ENCODE assay signal across 29 mouse cellular contexts in genomic region chr16:94010156-94010555, GRCm38 (mm10). TPM values are rescaled to one million over a fixed set of nuclear protein-coding genes. Genes with fewer than 3 reads are reported as not detected.
DNase-seq lines count a peak whose midpoint lies in the region; TF ChIP-seq lines count a peak whose summit lies in the region.
"Had no signal": no experiment of that assay in that cellular context is flagged by ENCODE, and none has a peak within 500 bp of the region (broad histone marks: within the 10 kb centered on the region; RNA-seq: fewer than 3 reads in every experiment).

No protein-coding gene starts in this region.

- TF ChIP-seq RAD21 in CH12.LX (IDR thresholded peaks at IDR 0.05; ENCODE audit: low read depth, low read length) = no peak

- H3K4me3 ChIP-seq in CH12.LX (replicated peaks in 1 of 3; ENCODE audit: low read depth in 2 of 3, low read length in 2 of 3, poor library complexity in 1 of 3) (no peak overlapping the region), E14TG2a.4 (replicated peaks; ENCODE audit: low read length) (peak overlapping the region; percentile 66)
- no peak overlapping the region for H3K4me3 ChIP-seq in limb, embryonic 10.5 days
- H3K4me3 ChIP-seq in left cerebral cortex, adult 2 months = no peak overlapping the region
- H3K4me3 ChIP-seq: embryonic facial prominence, embryonic 13.5 days; embryonic facial prominence, embryonic 15.5 days; erythroblast, embryonic 14.5 days; forebrain, embryonic 10.5 days; forebrain, embryonic 12.5 days had no signal

- H3K27ac ChIP-seq in CH12.LX (ENCODE audit: insufficient read depth, low read depth) = no peak overlapping the region
- H3K27ac ChIP-seq in limb, embryonic 10.5 days = no peak overlapping the region
- no peak overlapping the region for H3K27ac ChIP-seq in left cerebral cortex, adult 2 months
- H3K27ac ChIP-seq: embryonic facial prominence, embryonic 13.5 days; embryonic facial prominence, embryonic 15.5 days; forebrain, embryonic 10.5 days; forebrain, embryonic 12.5 days had no signal

- H3K36me3 ChIP-seq in CH12.LX (replicated peaks in 1 of 2; ENCODE audit: control insufficient read depth in 1 of 2, insufficient read depth in 1 of 2, low read length in 1 of 2) (no peaks in the 10 kb centered on the region), E14TG2a.4 (ENCODE audit: insufficient read depth, low read length) (peaks cover 3% of the 10 kb centered on the region; the same call in 1 of the 2 replicates)
- no peaks in the 10 kb centered on the region for H3K36me3 ChIP-seq in limb, embryonic 10.5 days
- H3K36me3 ChIP-seq: embryonic facial prominence, embryonic 13.5 days; embryonic facial prominence, embryonic 15.5 days; forebrain, embryonic 10.5 days; forebrain, embryonic 12.5 days; G1E had no signal

- in situ Hi-C loops in CH12.LX (cut with MboI; ENCODE audit: low pct_ligation_motif_present, low pct_unique_long_range_greater_than_20kb, low sequenced_read_pairs) = loop anchor here (5.0 to 25.0 kb wide), 3 partner anchors 68 to 323 kb away; partner anchors contain the start of gene Cbr3

- no peaks in the 10 kb centered on the region for H3K79me2 ChIP-seq in CH12.LX (replicated peaks; ENCODE audit: control insufficient read depth, extremely low read depth, insufficient read depth, poor library complexity, severe bottlenecking)

- dilution Hi-C loops in CH12.LX (cut with MboI; ENCODE audit: extremely low pct_ligation_motif_present, extremely low pct_unique_long_range_greater_than_20kb, low sequenced_read_pairs) = no loop called here

- TF ChIP-seq EP300 in CH12.LX (IDR thresholded peaks at IDR 0.05; ENCODE audit: low read length) = no peak

- no peaks in the 10 kb centered on the region for H3K27me3 ChIP-seq in CH12.LX (replicated peaks)
- no peaks in the 10 kb centered on the region for H3K27me3 ChIP-seq in E14TG2a.4 (ENCODE audit: insufficient read depth, low read length)
- peaks cover 3% of the 10 kb centered on the region; the same call in 1 of the 2 replicates for H3K27me3 ChIP-seq in limb, embryonic 10.5 days (ENCODE audit: low read depth, poor library complexity, severe bottlenecking)
- H3K27me3 ChIP-seq: embryonic facial prominence, embryonic 13.5 days; embryonic facial prominence, embryonic 15.5 days; forebrain, embryonic 12.5 days had no signal

- no peak overlapping the region for H3K9ac ChIP-seq in CH12.LX (ENCODE audit: insufficient read depth, low read depth)
- H3K9ac ChIP-seq: embryonic facial prominence, embryonic 13.5 days; embryonic facial prominence, embryonic 15.5 days; forebrain, embryonic 12.5 days had no signal

- DNase-seq in CH12.LX (ENCODE audit: extremely low read depth) (no peak), ES-CJ7 (ENCODE audit: low read depth, low spot score) (peak; percentile 46), R1 (ENCODE audit: low read depth, low spot score) (peak; percentile 79)
- no peak for DNase-seq in gastrocnemius, postnatal 4 days (ENCODE audit: low spot score in 2 of 2)
- no peak for DNase-seq in limb, embryonic 10.5 days (ENCODE audit: low spot score)
- DNase-seq in testis, postnatal 10 days (ENCODE audit: low spot score) = no peak
- DNase-seq in left cerebral cortex, adult 2 months (ENCODE audit: extremely low spot score in 1 of 2, low spot score in 2 of 2) = no peak
- DNase-seq: adrenal gland, adult 8-10 months; adrenal gland, postnatal 14 days; adrenal gland, postnatal 36 days; cerebellum, adult 11-12 months; cerebellum, adult 2 months; cerebellum, adult 9-10 months; cerebellum, postnatal 10 days; cerebellum, postnatal 25 days had no signal

- WGBS in limb, embryonic 10.5 days = 81% methylated on average over 5 of the region's 5 CpGs

- no peaks in the 10 kb centered on the region for H3K9me3 ChIP-seq in CH12.LX (replicated peaks; ENCODE audit: low read length)
- H3K9me3 ChIP-seq in E14TG2a.4 (ENCODE audit: low read length) = no peaks in the 10 kb centered on the region
- H3K9me3 ChIP-seq in limb, embryonic 10.5 days (replicated peaks) = no peaks in the 10 kb centered on the region
- H3K9me3 ChIP-seq: embryonic facial prominence, embryonic 13.5 days; embryonic facial prominence, embryonic 15.5 days; forebrain, embryonic 10.5 days; forebrain, embryonic 12.5 days; G1E had no signal

- no peak overlapping the region for H3K4me2 ChIP-seq in CH12.LX (ENCODE audit: insufficient read depth, low read depth, poor library complexity, severe bottlenecking)
- H3K4me2 ChIP-seq: embryonic facial prominence, embryonic 13.5 days; embryonic facial prominence, embryonic 15.5 days; forebrain, embryonic 12.5 days had no signal

- intact Hi-C loops in left cerebral cortex, adult 2 months (cut with DNase I) = no loop called here

- no peak for TF ChIP-seq CTCF in CH12.LX (conservative IDR thresholded peaks at IDR 0.05 in 1 of 2, IDR thresholded peaks at IDR 0.05 in 1 of 2; ENCODE audit: low read depth in 2 of 2, low read length in 2 of 2)
- TF ChIP-seq CTCF in E14TG2a.4 (conservative IDR thresholded peaks at IDR 0.05; ENCODE audit: low read length) = no peak
- no peak for TF ChIP-seq CTCF in left cerebral cortex, adult 2 months (IDR thresholded peaks at IDR 0.05)

- no peak for TF ChIP-seq POLR2A in CH12.LX (IDR thresholded peaks at IDR 0.05; ENCODE audit: low read depth, low read length)

- H3K4me1 ChIP-seq in CH12.LX (ENCODE audit: control insufficient read depth in 1 of 2, insufficient read depth in 2 of 2) (peaks cover 16 to 75% of the 10 kb centered on the region in 2 experiments), E14TG2a.4 (replicated peaks; ENCODE audit: low read depth, low read length) (peaks cover 97% of the 10 kb centered on the region)
- H3K4me1 ChIP-seq in limb, embryonic 10.5 days = peaks cover 43% of the 10 kb centered on the region
- H3K4me1 ChIP-seq: embryonic facial prominence, embryonic 15.5 days had no signal

TF ChIP-seq in CH12.LX, 34 proteins besides CTCF, POLR2A, EP300 and RAD21:
- 0 out of 2 replicates have a peak, but pooled peaks have one; percentile 26 for TF ChIP-seq MXI1 (IDR thresholded peaks at IDR 0.05; ENCODE audit: low read depth, low read length)
- TF ChIP-seq SIN3A (IDR thresholded peaks at IDR 0.05; ENCODE audit: low read length) = 0 out of 2 replicates have a peak, but pooled peaks have one; percentile 15
- no peak for TF ChIP-seq NRF1 (IDR thresholded peaks at IDR 0.05; ENCODE audit: low read depth, low read length)

RNA-seq across cellular contexts. Expression of gene Cldn14, which starts 1.5 kb away (rescaled TPM):
- total RNA-seq in CH12.LX (2012; rRNA removed) (0.25 and 0.38 TPM in 2 replicates), CH12.LX (2014; rRNA removed) (0.15 and 0.39 TPM in 2 replicates)
- 0.21 and 0.71 TPM in 2 replicates for polyA plus RNA-seq in CH12.LX (2012; ENCODE audit: insufficient read length, low read depth)
- total RNA-seq in gastrocnemius, postnatal 4 days (2021) = under 1 TPM in 1 of 2 experiments, not detected in 1; 0.21 TPM
- not detected in 2 replicates for polyA plus RNA-seq in limb, embryonic 10.5 days (2016; fragmentation: Nextera tagmentation; extraction: Ambion mirVana)
- total RNA-seq in left cerebral cortex, adult 2 months (2021) = 1 to 10 TPM in 1 of 2 experiments, under 1 TPM in 1; 0.63 to 1.0 TPM
- total RNA-seq: adrenal gland, adult 18-20 months; adrenal gland, adult 8-10 months; adrenal gland, postnatal 36 days; G1E had no signal
- polyA plus RNA-seq: activated CD4-positive, CD25-positive, alpha-beta regulatory T cell, adult 4 months; C2C12; embryonic facial prominence, embryonic 11.5 days; embryonic facial prominence, embryonic 13.5 days; forebrain, embryonic 10.5 days; forebrain, embryonic 12.5 days; forebrain, embryonic 14.5 days; forebrain, embryonic 16.5 days; G1E; Patski had no signal

Comparison
In these comparisons a context has a peak if more than half of its experiments do, and no peak if none do; other contexts are left out.
1. DNase-seq: peak in ES-CJ7 (single experiment) and R1 (single experiment); none in CH12.LX (single experiment), gastrocnemius, postnatal 4 days (0 of 2), limb, embryonic 10.5 days (single experiment), testis, postnatal 10 days (single experiment) and left cerebral cortex, adult 2 months (0 of 2).